Mouse (Mus musculus): ENCODE measurements at regions not wholly inside any gene's neighbourhood (a gene's known extent, or its start where the extent isn't known, plus 50 kb on each side); places are given as distances from the start of the nearest gene placed in this dataset.

GRCm38 (mm10) chr3:101524905-101525304 is 79.6 kb downstream of the Atp1a1 start:
- no peak overlapping the region for H3K27ac ChIP-seq (ENCODE audit: insufficient read depth, low read depth, low read length)
- H3K4me3 ChIP-seq (ENCODE audit: low read depth, low read length): no peak overlapping the region
- H3K27me3 ChIP-seq (ENCODE audit: control insufficient read depth, insufficient read depth, low read length): no peaks in the 10 kb centered on the region
- no peaks in the 10 kb centered on the region for H3K36me3 ChIP-seq (ENCODE audit: control insufficient read depth, insufficient read depth, low read length)
- peaks cover 40% of the 10 kb centered on the region for H3K4me1 ChIP-seq (ENCODE audit: control insufficient read depth, insufficient read depth, insufficient read length, low read length)
- TF ChIP-seq POLR2A (IDR thresholded peaks at IDR 0.05; ENCODE audit: low read depth, low read length) (no peak), CTCF (IDR thresholded peaks at IDR 0.05; ENCODE audit: extremely low read depth, insufficient read length, insufficient replicate concordance, low read depth, low read length) (no peak)
- 94% methylated on average over 8 of the region's 8 CpGs for WGBS

- Histone ChIP-seq H3K27ac (ENCODE audit: insufficient read depth, low read depth, low read length) (no peak overlapping the region), H3K27me3 (ENCODE audit: control insufficient read depth, insufficient read depth, low read length) (no peaks in the 10 kb centered on the region), H3K36me3 (ENCODE audit: control insufficient read depth, insufficient read depth, low read length) (no peaks in the 10 kb centered on the region), H3K4me3 (ENCODE audit: low read depth, low read length) (no peak overlapping the region), H3K4me1 (ENCODE audit: control insufficient read depth, insufficient read depth, insufficient read length, low read length) (peaks cover 42% of the 10 kb centered on the region)
- TF ChIP-seq POLR2A (IDR thresholded peaks at IDR 0.05; ENCODE audit: low read depth, low read length): no peak
- TF ChIP-seq CTCF (IDR thresholded peaks at IDR 0.05; ENCODE audit: extremely low read depth, insufficient read length, insufficient replicate concordance, low read depth, low read length): no peak
- 69% methylated on average over 6 of the region's 6 CpGs for WGBS
These were observed 80.0 kb downstream of the Atp1a1 start for GRCm38 (mm10) chr3:101524444-101524843.

- no peak overlapping the region for H3K4me3 ChIP-seq (ENCODE audit: low read depth, low read length)
- no peak overlapping the region for H3K27ac ChIP-seq (ENCODE audit: insufficient read depth, low read depth, low read length)
- peaks cover 43% of the 10 kb centered on the region for H3K4me1 ChIP-seq (ENCODE audit: control insufficient read depth, insufficient read depth, insufficient read length, low read length)
- no peaks in the 10 kb centered on the region for H3K27me3 ChIP-seq (ENCODE audit: control insufficient read depth, insufficient read depth, low read length)
- H3K36me3 ChIP-seq (ENCODE audit: control insufficient read depth, insufficient read depth, low read length): no peaks in the 10 kb centered on the region
- TF ChIP-seq CTCF (IDR thresholded peaks at IDR 0.05; ENCODE audit: extremely low read depth, insufficient read length, insufficient replicate concordance, low read depth, low read length) (no peak), POLR2A (IDR thresholded peaks at IDR 0.05; ENCODE audit: low read depth, low read length) (no peak)
- WGBS: 94% methylated on average over 5 of the region's 5 CpGs
These were observed 81.2 kb downstream of the Atp1a1 start for GRCm38 (mm10) chr3:101523239-101523638.

GRCm38 (mm10) chr3:101522246-101522920 is 82.1 kb downstream of the Atp1a1 start:
- TF ChIP-seq POLR2A (IDR thresholded peaks at IDR 0.05; ENCODE audit: low read depth, low read length): no peak
- Histone ChIP-seq H3K4me1 (ENCODE audit: control insufficient read depth, insufficient read depth, insufficient read length, low read length) (peaks cover 42% of the 10 kb centered on the region), H3K27me3 (ENCODE audit: control insufficient read depth, insufficient read depth, low read length) (no peaks in the 10 kb centered on the region), H3K4me3 (ENCODE audit: low read depth, low read length) (no peak overlapping the region), H3K27ac (ENCODE audit: insufficient read depth, low read depth, low read length) (no peak overlapping the region), H3K36me3 (ENCODE audit: control insufficient read depth, insufficient read depth, low read length) (no peaks in the 10 kb centered on the region)
- 47% methylated on average over 9 of the region's 9 CpGs for WGBS

GRCm38 (mm10) chr3:101521155-101521554 is 83.3 kb downstream of the Atp1a1 start:
- Histone ChIP-seq H3K27me3 (ENCODE audit: control insufficient read depth, insufficient read depth, low read length) (no peaks in the 10 kb centered on the region), H3K36me3 (ENCODE audit: control insufficient read depth, insufficient read depth, low read length) (no peaks in the 10 kb centered on the region), H3K4me3 (ENCODE audit: low read depth, low read length) (no peak overlapping the region), H3K4me1 (ENCODE audit: control insufficient read depth, insufficient read depth, insufficient read length, low read length) (peaks cover 48% of the 10 kb centered on the region; the same call in 1 of the 2 replicates), H3K27ac (ENCODE audit: insufficient read depth, low read depth, low read length) (no peak overlapping the region)
- TF ChIP-seq CTCF (IDR thresholded peaks at IDR 0.05; ENCODE audit: extremely low read depth, insufficient read length, insufficient replicate concordance, low read depth, low read length): no peak
- TF ChIP-seq POLR2A (IDR thresholded peaks at IDR 0.05; ENCODE audit: low read depth, low read length): no peak
- WGBS: 83% methylated on average over 5 of the region's 5 CpGs

- 71% methylated on average over 6 of the region's 6 CpGs for WGBS
- TF ChIP-seq CTCF (IDR thresholded peaks at IDR 0.05; ENCODE audit: extremely low read depth, insufficient read length, insufficient replicate concordance, low read depth, low read length) (no peak), POLR2A (IDR thresholded peaks at IDR 0.05; ENCODE audit: low read depth, low read length) (no peak)
- no peaks in the 10 kb centered on the region for H3K36me3 ChIP-seq (ENCODE audit: control insufficient read depth, insufficient read depth, low read length)
- no peak overlapping the region for H3K4me3 ChIP-seq (ENCODE audit: low read depth, low read length)
- no peaks in the 10 kb centered on the region for H3K27me3 ChIP-seq (ENCODE audit: control insufficient read depth, insufficient read depth, low read length)
- peak overlapping the region; percentile 100 for H3K27ac ChIP-seq (ENCODE audit: insufficient read depth, low read depth, low read length)
- H3K4me1 ChIP-seq (ENCODE audit: control insufficient read depth, insufficient read depth, insufficient read length, low read length): peaks cover 57% of the 10 kb centered on the region; the same call in 1 of the 2 replicates
These were observed 84.4 kb downstream of the Atp1a1 start for GRCm38 (mm10) chr3:101520115-101520514.

GRCm38 (mm10) chr3:101519551-101519950 is 84.9 kb downstream of the Atp1a1 start:
- TF ChIP-seq CTCF (IDR thresholded peaks at IDR 0.05; ENCODE audit: extremely low read depth, insufficient read length, insufficient replicate concordance, low read depth, low read length) (no peak), POLR2A (IDR thresholded peaks at IDR 0.05; ENCODE audit: low read depth, low read length) (no peak)
- Histone ChIP-seq H3K27ac (ENCODE audit: insufficient read depth, low read depth, low read length) (peak overlapping the region; percentile 100), H3K4me1 (ENCODE audit: control insufficient read depth, insufficient read depth, insufficient read length, low read length) (peaks cover 57% of the 10 kb centered on the region; the same call in 1 of the 2 replicates), H3K27me3 (ENCODE audit: control insufficient read depth, insufficient read depth, low read length) (no peaks in the 10 kb centered on the region), H3K36me3 (ENCODE audit: control insufficient read depth, insufficient read depth, low read length) (no peaks in the 10 kb centered on the region), H3K4me3 (ENCODE audit: low read depth, low read length) (no peak overlapping the region)
- WGBS: 57% methylated on average over 5 of the region's 5 CpGs

All from small intestine, adult 2 months (tissue).